Mouse (Mus musculus) CD4-positive naive resting alpha-beta T cell, adult 76 days (primary cell): ENCODE data around the gene Ostn. TPM values are rescaled to one million over a fixed set of nuclear protein-coding genes. Genes with fewer than 3 reads are reported as not detected.

ENCODE experiments used
- total RNA-seq: library from RNA; stranded (reverse); gene quantifications from one replicate; pipeline ENCODE4 v1.2.4, GENCODE M21; 2023

Gene Ostn
- total RNA-seq, result not detected

DNA sequence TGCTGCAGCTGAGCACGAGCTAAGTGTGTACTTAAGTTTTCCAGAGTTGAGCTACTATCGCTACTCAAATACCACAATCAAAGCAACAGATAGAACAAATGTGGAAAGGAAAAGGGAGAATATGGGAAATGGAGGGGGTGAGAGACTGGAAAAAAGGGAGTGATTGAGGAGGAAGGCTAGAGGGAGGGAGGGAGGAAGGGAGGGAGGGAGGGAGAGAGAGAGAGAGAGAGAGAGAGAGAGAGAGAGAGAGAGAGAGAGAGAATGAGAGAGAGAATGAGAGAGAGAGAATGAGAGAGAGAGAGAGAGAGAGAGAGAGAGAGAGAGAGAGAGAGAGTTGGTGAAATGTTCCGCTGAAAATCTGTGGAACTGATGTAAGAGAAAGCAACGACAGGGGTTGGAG, at the start of gene Ostn:
Gene Ostn (plus strand): TSS at position 301 of the 400 bp plus-strand sequence.

GRCm38 (mm10) chr16:27370191-27370590, 62.9 kb downstream of the Ostn start, which contains the start of gene Uts2b:
Gene Uts2b (minus strand): TSS chr16:27370239.

DNA sequence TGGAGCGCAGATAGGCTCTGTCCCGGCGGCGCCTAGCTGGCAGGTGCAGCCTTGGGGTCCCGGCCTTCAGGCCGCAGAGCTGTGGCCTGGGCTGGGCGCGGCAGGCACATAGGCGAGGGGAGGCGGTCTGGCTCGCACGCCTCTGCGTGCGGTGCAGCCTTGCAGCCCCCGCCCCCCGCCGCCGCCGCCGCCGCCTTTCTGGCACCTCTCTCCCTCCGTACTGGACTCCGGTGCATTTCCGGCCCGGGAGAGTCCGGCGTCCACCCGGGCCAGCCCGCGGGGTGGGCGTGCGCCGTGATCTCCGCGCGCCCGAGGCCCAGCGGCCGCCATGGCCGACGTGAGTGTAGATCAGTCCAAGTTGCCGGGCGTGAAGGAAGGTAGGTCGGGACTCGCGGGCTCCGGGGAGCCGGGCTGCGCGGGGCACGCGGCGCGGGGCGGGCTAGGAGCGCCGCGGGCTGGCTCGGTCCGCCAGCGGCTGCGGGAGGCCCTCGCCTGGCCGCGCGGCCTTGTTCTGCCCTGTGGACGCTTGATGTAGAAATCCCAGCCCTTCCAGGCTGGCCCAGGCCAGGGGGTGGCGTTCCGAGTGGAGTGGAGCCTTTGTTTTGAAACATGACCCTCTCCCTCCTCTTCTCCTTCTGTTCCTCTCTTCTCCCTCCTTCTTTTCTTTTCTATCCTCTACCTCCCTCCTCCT, 81.6 kb downstream of the Ostn start, which contains the start of gene Ccdc50:
Gene Ccdc50 (plus strand): TSS at position 109 of the 691 bp plus-strand sequence.

Other genes starting within 250 kb of the Ostn start
- not detected for gene Uts2b, start 62.8 kb downstream of the Ostn start, total RNA-seq
- gene Ccdc50, start 81.4 kb downstream of the Ostn start, total RNA-seq, result 17.9 TPM